In genomic region chr13:56611741-56612140, GRCm38 (mm10) we compare ENCODE assay signal across 10 mouse cellular contexts. TPM values are rescaled to one million over a fixed set of nuclear protein-coding genes. Genes with fewer than 3 reads are reported as not detected.
A peak's percentile ranks its signal among the peaks of the same experiment; 100 is the strongest.
DNase-seq lines count a peak whose midpoint lies in the region; ATAC-seq lines count a peak whose summit lies in the region.
"Had no signal": no experiment of that assay in that cellular context is flagged by ENCODE, and none has a peak within 500 bp of the region (broad histone marks: within the 10 kb centered on the region; RNA-seq: fewer than 3 reads in every experiment).

No protein-coding gene starts in this region.

- DNase-seq in kidney, postnatal 4 days, result no peak
- DNase-seq in ZHBTc4 (ENCODE audit: low read depth, low spot score), result peak; percentile 56
- DNase-seq in lung, postnatal 25 days (ENCODE audit: low spot score), result peak; percentile 48
- DNase-seq in right cerebral cortex, postnatal 10 days (ENCODE audit: low spot score in 2 of 2), result no peak
- no peak for DNase-seq in thymus, postnatal 0 days (ENCODE audit: low spot score)
- DNase-seq: cerebellum, adult 11 months had no signal

- H3K27me3 ChIP-seq in kidney, embryonic 14.5 days (ENCODE audit: control insufficient read depth, insufficient read depth, low read length), result no peaks in the 10 kb centered on the region
- H3K27me3 ChIP-seq in embryonic facial prominence, embryonic 13.5 days, result no peaks in the 10 kb centered on the region

- ATAC-seq in kidney, embryonic 14.5 days (ENCODE audit: low FRiP score, low TSS enrichment), result no peak
- no peak for ATAC-seq in embryonic facial prominence, embryonic 13.5 days (ENCODE audit: insufficient number of reproducible peaks, insufficient read depth, low FRiP score, low TSS enrichment, low read depth)
- ATAC-seq in erythroblast, adult 5-6 weeks (replicated peaks; ENCODE audit: low FRiP score, poor library complexity, severe bottlenecking), result no peak

- 41% methylated on average over 3 of the region's 3 CpGs for WGBS in kidney, embryonic 14.5 days
- WGBS in embryonic facial prominence, embryonic 13.5 days, result 49% methylated on average over 3 of the region's 3 CpGs

- H3K4me1 ChIP-seq in kidney, embryonic 14.5 days (ENCODE audit: control insufficient read depth, insufficient read depth, low read length), result peaks cover 67% of the 10 kb centered on the region
- H3K4me1 ChIP-seq in embryonic facial prominence, embryonic 13.5 days, result peaks cover 89% of the 10 kb centered on the region

- H3K9me3 ChIP-seq in kidney, embryonic 14.5 days (ENCODE audit: control insufficient read depth, low read length), result no peaks in the 10 kb centered on the region
- no peaks in the 10 kb centered on the region for H3K9me3 ChIP-seq in embryonic facial prominence, embryonic 13.5 days

- peak overlapping the region; percentile 16; the same call in 1 of the 2 replicates for H3K4me3 ChIP-seq in kidney, embryonic 14.5 days (ENCODE audit: low read length)
- no peak overlapping the region for H3K4me3 ChIP-seq in embryonic facial prominence, embryonic 13.5 days

- peaks cover 6% of the 10 kb centered on the region; the same call in 1 of the 2 replicates for H3K36me3 ChIP-seq in kidney, embryonic 14.5 days (ENCODE audit: control insufficient read depth, insufficient read depth, low read length)
- no peaks in the 10 kb centered on the region for H3K36me3 ChIP-seq in embryonic facial prominence, embryonic 13.5 days

- H3K4me2 ChIP-seq in kidney, embryonic 14.5 days (replicated peaks; ENCODE audit: low read depth, low read length), result peak overlapping the region; percentile 93
- H3K4me2 ChIP-seq in embryonic facial prominence, embryonic 13.5 days, result peak overlapping the region; percentile 99
- H3K4me2 ChIP-seq: midbrain, embryonic 11.5 days had no signal

- H3K9ac ChIP-seq in kidney, embryonic 14.5 days (ENCODE audit: low read depth, low read length), result peak overlapping the region; percentile 40; the same call in 1 of the 2 replicates
- H3K9ac ChIP-seq in embryonic facial prominence, embryonic 13.5 days, result no peak overlapping the region

- H3K27ac ChIP-seq in kidney, embryonic 14.5 days (ENCODE audit: low read depth, low read length), result peak overlapping the region; percentile 55; the same call in 1 of the 2 replicates
- H3K27ac ChIP-seq in embryonic facial prominence, embryonic 13.5 days, result peak overlapping the region; percentile 22

RNA-seq across cellular contexts. Expression of gene Tgfbi, which starts 2.4 kb away (rescaled TPM):
- polyA plus RNA-seq in kidney, embryonic 14.5 days (2014; fragmentation: Nextera tagmentation; extraction: Ambion mirVana), result 76.2 and 105 TPM in 2 replicates
- 68.8 TPM in 2 replicates for polyA plus RNA-seq in embryonic facial prominence, embryonic 13.5 days (2015; fragmentation: Nextera tagmentation; extraction: Ambion mirVana)
- total RNA-seq in erythroblast, adult 5-6 weeks (2015; ENCODE audit: low replicate concordance), result 20.4 and 25.7 TPM in 2 replicates
- 20.8 and 27.5 TPM in 2 replicates for total RNA-seq in erythroblast, adult 5-6 weeks (2017; ENCODE audit: low replicate concordance)
- polyA plus RNA-seq in thymus, postnatal 0 days (2015; fragmentation: Nextera tagmentation; extraction: Ambion mirVana), result 19.9 and 22.7 TPM in 2 replicates

Comparison
In these comparisons a context has a peak if more than half of its experiments do, and no peak if none do; other contexts are left out.
1. DNase-seq: peak in ZHBTc4 (single experiment) and lung, postnatal 25 days (single experiment); none in kidney, postnatal 4 days (0 of 2), right cerebral cortex, postnatal 10 days (0 of 2) and thymus, postnatal 0 days (single experiment).